10 mouse cellular contexts compared by ENCODE assay signal in the genomic region with DNA sequence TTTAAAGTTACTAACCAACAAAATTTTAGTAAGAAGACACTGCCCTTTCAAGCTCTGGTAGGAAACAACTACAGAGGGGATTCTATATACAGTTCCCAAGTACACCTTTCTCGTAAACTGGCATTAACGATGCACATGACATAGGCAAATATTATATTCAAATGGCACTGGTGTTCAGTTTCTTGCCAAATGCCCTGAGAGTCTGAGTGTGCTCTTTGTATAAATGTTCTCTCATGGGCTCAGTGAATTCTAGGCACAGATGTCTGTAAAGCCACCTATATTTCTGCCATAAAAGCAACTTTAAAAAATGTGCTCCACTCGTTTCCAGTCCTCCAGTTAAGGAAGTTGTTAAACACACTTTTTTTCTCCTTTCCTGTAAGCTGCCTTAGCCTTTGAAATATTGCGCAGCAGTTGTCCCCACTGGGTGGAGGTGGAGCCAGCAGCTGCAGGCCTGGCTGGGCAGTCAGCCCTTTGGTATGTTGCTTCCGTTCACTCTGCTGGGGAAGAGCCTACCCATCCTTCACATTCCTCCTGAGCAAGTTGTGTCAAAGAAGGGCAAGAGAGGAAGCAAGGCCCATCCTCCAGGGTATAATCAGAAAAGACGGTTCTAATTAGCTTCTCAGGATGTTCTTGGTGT.
DNase-seq lines count a peak whose midpoint lies in the region; ATAC-seq and TF ChIP-seq lines count a peak whose summit lies in the region.
"Had no signal": no experiment of that assay in that cellular context is flagged by ENCODE, and none has a peak within 500 bp of the region (broad histone marks: within the 10 kb centered on the region; RNA-seq: fewer than 3 reads in every experiment).

No protein-coding gene starts in this region.

- no peak overlapping the region for H3K4me2 ChIP-seq in hindbrain, postnatal 0 days (ENCODE audit: low read depth, low read length)
- no peak overlapping the region for H3K4me2 ChIP-seq in hindbrain, embryonic 11.5 days (replicated peaks; ENCODE audit: low read depth, low read length)
- no peak overlapping the region for H3K4me2 ChIP-seq in embryonic facial prominence, embryonic 15.5 days (replicated peaks)
- no peak overlapping the region for H3K4me2 ChIP-seq in forebrain, postnatal 0 days (ENCODE audit: low read depth)
- H3K4me2 ChIP-seq in midbrain, embryonic 11.5 days = no peak overlapping the region
- H3K4me2 ChIP-seq: neural tube, embryonic 13.5 days had no signal

- no peak overlapping the region for H3K27ac ChIP-seq in hindbrain, postnatal 0 days
- no peak overlapping the region for H3K27ac ChIP-seq in hindbrain, embryonic 11.5 days (ENCODE audit: low read depth, low read length)
- H3K27ac ChIP-seq in embryonic facial prominence, embryonic 15.5 days (replicated peaks) = no peak overlapping the region; the same call in 1 of the 2 replicates
- no peak overlapping the region for H3K27ac ChIP-seq in forebrain, postnatal 0 days (ENCODE audit: low read depth, low read length)
- H3K27ac ChIP-seq in midbrain, embryonic 11.5 days (ENCODE audit: low read depth, low read length) = no peak overlapping the region
- H3K27ac ChIP-seq: neural tube, embryonic 13.5 days had no signal

- no peak overlapping the region for H3K4me3 ChIP-seq in hindbrain, postnatal 0 days (ENCODE audit: low read length)
- no peak overlapping the region for H3K4me3 ChIP-seq in hindbrain, embryonic 11.5 days (ENCODE audit: low read depth, low read length)
- no peak overlapping the region for H3K4me3 ChIP-seq in embryonic facial prominence, embryonic 15.5 days (replicated peaks)
- no peak overlapping the region for H3K4me3 ChIP-seq in forebrain, postnatal 0 days (ENCODE audit: low read depth, low read length)
- H3K4me3 ChIP-seq in midbrain, embryonic 11.5 days (ENCODE audit: low read depth, low read length) = no peak overlapping the region
- H3K4me3 ChIP-seq: neural tube, embryonic 13.5 days had no signal

- H3K27me3 ChIP-seq in hindbrain, postnatal 0 days (ENCODE audit: insufficient read depth, low read length) = no peaks in the 10 kb centered on the region
- no peaks in the 10 kb centered on the region for H3K27me3 ChIP-seq in hindbrain, embryonic 11.5 days (ENCODE audit: control insufficient read depth, insufficient read depth, low read length)
- H3K27me3 ChIP-seq in embryonic facial prominence, embryonic 15.5 days = no peaks in the 10 kb centered on the region
- H3K27me3 ChIP-seq in forebrain, postnatal 0 days (ENCODE audit: insufficient read depth, low read length) = no peaks in the 10 kb centered on the region
- no peaks in the 10 kb centered on the region for H3K27me3 ChIP-seq in midbrain, embryonic 11.5 days (ENCODE audit: control insufficient read depth, insufficient read depth, low read length)
- H3K27me3 ChIP-seq: CH12.LX; neural tube, embryonic 13.5 days had no signal

- TF ChIP-seq CTCF in hindbrain, postnatal 0 days (IDR thresholded peaks at IDR 0.05; ENCODE audit: low read depth) = no peak
- no peak for TF ChIP-seq CTCF in forebrain, postnatal 0 days (IDR thresholded peaks at IDR 0.05; ENCODE audit: low read depth)

- 63% methylated on average over 6 of the region's 6 CpGs for WGBS in hindbrain, postnatal 0 days
- 60% methylated on average over 6 of the region's 6 CpGs for WGBS in hindbrain, embryonic 11.5 days
- WGBS in embryonic facial prominence, embryonic 15.5 days = 28% methylated on average over 6 of the region's 6 CpGs
- WGBS in forebrain, postnatal 0 days = 62% methylated on average over 6 of the region's 6 CpGs
- WGBS in midbrain, embryonic 11.5 days = 67% methylated on average over 6 of the region's 6 CpGs

- no peaks in the 10 kb centered on the region for H3K36me3 ChIP-seq in hindbrain, postnatal 0 days (ENCODE audit: insufficient read depth, low read length)
- H3K36me3 ChIP-seq in hindbrain, embryonic 11.5 days (ENCODE audit: control insufficient read depth, insufficient read depth, low read length) = no peaks in the 10 kb centered on the region
- H3K36me3 ChIP-seq in embryonic facial prominence, embryonic 15.5 days = no peaks in the 10 kb centered on the region
- no peaks in the 10 kb centered on the region for H3K36me3 ChIP-seq in forebrain, postnatal 0 days (ENCODE audit: insufficient read depth)
- H3K36me3 ChIP-seq in midbrain, embryonic 11.5 days (ENCODE audit: control insufficient read depth, insufficient read depth, low read length) = no peaks in the 10 kb centered on the region
- H3K36me3 ChIP-seq: neural tube, embryonic 13.5 days had no signal

- H3K4me1 ChIP-seq in hindbrain, postnatal 0 days (ENCODE audit: insufficient read depth, low read length) = no peaks in the 10 kb centered on the region
- H3K4me1 ChIP-seq in hindbrain, embryonic 11.5 days (replicated peaks; ENCODE audit: control insufficient read depth, insufficient read depth, low read length) = no peaks in the 10 kb centered on the region
- peaks cover 13% of the 10 kb centered on the region; the same call in 1 of the 2 replicates for H3K4me1 ChIP-seq in embryonic facial prominence, embryonic 15.5 days
- H3K4me1 ChIP-seq in forebrain, postnatal 0 days (ENCODE audit: insufficient read depth) = no peaks in the 10 kb centered on the region
- H3K4me1 ChIP-seq in midbrain, embryonic 11.5 days (ENCODE audit: control insufficient read depth, insufficient read depth, low read length) = no peaks in the 10 kb centered on the region

- DNase-seq in hindbrain, postnatal 0 days (ENCODE audit: low spot score) = peak; percentile 17
- DNase-seq in hindbrain, embryonic 11.5 days (ENCODE audit: low spot score) = no peak
- peak; percentile 53 for DNase-seq in kidney, adult 11 months
- DNase-seq in lung, postnatal 10 days = peak; percentile 56
- DNase-seq in forebrain, postnatal 0 days = no peak
- no peak for DNase-seq in midbrain, embryonic 11.5 days (ENCODE audit: low spot score, missing footprints)
- no peak for DNase-seq in cerebellum, postnatal 14 days

- ATAC-seq in hindbrain, postnatal 0 days = no peak
- ATAC-seq in hindbrain, embryonic 11.5 days (ENCODE audit: low FRiP score) = no peak
- ATAC-seq in embryonic facial prominence, embryonic 15.5 days (ENCODE audit: insufficient number of reproducible peaks, low FRiP score, low TSS enrichment, low read depth) = peak; percentile 69; the same call in 1 of the 2 replicates
- ATAC-seq in forebrain, postnatal 0 days = no peak
- ATAC-seq in midbrain, embryonic 11.5 days (ENCODE audit: low FRiP score) = no peak

- H3K9ac ChIP-seq in hindbrain, postnatal 0 days (replicated peaks; ENCODE audit: low read length) = no peak overlapping the region
- H3K9ac ChIP-seq in hindbrain, embryonic 11.5 days (ENCODE audit: low read depth, low read length) = no peak overlapping the region
- no peak overlapping the region for H3K9ac ChIP-seq in embryonic facial prominence, embryonic 15.5 days
- no peak overlapping the region for H3K9ac ChIP-seq in forebrain, postnatal 0 days
- no peak overlapping the region for H3K9ac ChIP-seq in midbrain, embryonic 11.5 days (ENCODE audit: low read length)
- H3K9ac ChIP-seq: neural tube, embryonic 13.5 days had no signal

- no peaks in the 10 kb centered on the region for H3K9me3 ChIP-seq in hindbrain, postnatal 0 days (ENCODE audit: low read length)
- H3K9me3 ChIP-seq in hindbrain, embryonic 11.5 days (ENCODE audit: control insufficient read depth, low read length) = no peaks in the 10 kb centered on the region
- H3K9me3 ChIP-seq in embryonic facial prominence, embryonic 15.5 days (replicated peaks) = no peaks in the 10 kb centered on the region
- no peaks in the 10 kb centered on the region for H3K9me3 ChIP-seq in forebrain, postnatal 0 days (ENCODE audit: low read length)
- H3K9me3 ChIP-seq in midbrain, embryonic 11.5 days (ENCODE audit: control insufficient read depth, low read length) = no peaks in the 10 kb centered on the region
- H3K9me3 ChIP-seq: neural tube, embryonic 13.5 days had no signal

Comparison
In these comparisons a context has a peak if more than half of its experiments do, and no peak if none do; other contexts are left out.
1. DNase-seq: peak in hindbrain, postnatal 0 days (single experiment), kidney, adult 11 months (single experiment) and lung, postnatal 10 days (single experiment); none in hindbrain, embryonic 11.5 days (single experiment), forebrain, postnatal 0 days (single experiment), midbrain, embryonic 11.5 days (single experiment) and cerebellum, postnatal 14 days (0 of 2).